Mouse (Mus musculus): ENCODE results near the gene Gm3415.
"Not testable (repeated sequence)": the region's sequence is repeated elsewhere in the genome, so short reads cannot be mapped to it uniquely, and the experiment has no call there.

Gene Gm3415

DNA sequence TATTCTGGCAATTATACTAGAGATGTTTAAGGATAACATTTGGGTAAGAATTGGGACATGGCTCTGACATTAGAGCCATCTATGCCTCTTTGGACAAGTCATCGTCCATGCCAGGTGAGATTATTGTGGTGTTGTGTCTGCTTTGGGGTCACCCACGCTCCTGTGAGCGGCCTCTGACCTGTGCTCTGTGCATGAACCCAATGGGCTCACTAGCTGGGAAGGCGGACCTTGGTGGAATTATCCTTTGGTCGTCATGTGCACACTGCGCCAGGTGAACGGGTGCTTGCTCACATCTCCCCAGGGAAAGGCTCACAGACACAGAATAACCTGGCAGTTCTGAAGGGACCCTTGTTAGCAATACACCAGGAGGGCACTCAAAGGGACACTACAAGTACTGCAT lies 43.3 kb downstream of the Gm3415 start:
- not testable (repeated sequence) for DNase-seq (ENCODE audit: low spot score)

DNA sequence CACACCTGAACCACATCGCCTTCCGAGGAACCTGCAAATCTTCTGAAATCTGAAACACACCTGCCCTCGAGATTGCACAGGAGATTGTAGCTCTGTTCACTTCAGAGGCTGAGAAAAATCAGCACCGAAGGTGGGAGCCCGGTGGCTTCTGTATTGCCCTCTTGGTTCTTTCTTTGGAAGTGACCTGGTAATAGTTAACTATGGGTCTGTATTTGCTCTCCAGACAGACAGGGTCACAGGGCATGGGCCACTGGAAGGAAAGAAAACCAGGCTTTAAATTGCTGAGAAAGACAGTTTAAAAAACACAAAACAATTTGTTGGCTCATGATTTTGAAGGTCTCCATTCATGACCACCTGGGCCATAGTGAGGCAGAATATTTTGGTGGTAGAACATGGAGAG lies 44.0 kb downstream of the Gm3415 start:
- DNase-seq (ENCODE audit: low spot score) = no peak

DNA sequence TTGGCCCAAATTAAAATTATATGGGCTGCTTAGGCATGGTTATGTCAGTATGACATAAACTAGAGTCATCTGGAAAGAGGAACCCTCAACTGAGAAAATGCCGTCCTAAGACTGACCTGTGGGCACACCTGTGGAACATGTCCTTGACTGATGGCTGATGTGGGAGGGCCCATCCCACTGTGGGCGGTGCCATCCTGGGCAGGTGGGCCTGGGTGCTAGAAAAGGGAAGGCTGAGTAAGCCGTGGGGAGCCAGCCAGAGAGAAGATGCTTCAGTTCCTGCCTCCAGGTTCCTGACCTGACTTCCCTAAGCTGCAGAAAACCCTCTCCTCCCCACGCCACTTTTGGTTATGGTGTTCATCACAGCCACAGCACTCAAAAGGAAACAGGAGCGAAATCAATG lies 50.3 kb downstream of the Gm3415 start:
- DNase-seq (ENCODE audit: low spot score) = no peak

DNA sequence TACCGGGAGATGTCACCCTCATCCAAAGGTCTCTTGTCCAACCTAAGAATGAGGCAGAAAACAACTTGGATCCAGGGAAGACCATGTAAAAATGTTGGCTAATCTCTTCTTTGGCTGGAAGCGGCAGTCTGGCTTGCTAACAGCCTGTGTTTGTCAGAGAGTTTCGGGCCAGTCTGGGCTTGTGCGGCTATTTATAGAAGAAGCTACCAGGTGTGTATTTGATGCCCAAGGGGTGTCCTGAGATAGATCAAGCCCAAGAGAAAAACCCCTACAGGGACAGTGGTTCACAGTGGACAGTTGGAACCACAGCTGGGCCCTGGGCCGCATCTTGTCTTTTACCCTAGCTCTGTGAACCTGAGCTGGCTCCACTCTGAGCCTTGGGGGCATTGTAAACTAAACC lies 51.0 kb downstream of the Gm3415 start:
- no peak for DNase-seq (ENCODE audit: low spot score)

DNA sequence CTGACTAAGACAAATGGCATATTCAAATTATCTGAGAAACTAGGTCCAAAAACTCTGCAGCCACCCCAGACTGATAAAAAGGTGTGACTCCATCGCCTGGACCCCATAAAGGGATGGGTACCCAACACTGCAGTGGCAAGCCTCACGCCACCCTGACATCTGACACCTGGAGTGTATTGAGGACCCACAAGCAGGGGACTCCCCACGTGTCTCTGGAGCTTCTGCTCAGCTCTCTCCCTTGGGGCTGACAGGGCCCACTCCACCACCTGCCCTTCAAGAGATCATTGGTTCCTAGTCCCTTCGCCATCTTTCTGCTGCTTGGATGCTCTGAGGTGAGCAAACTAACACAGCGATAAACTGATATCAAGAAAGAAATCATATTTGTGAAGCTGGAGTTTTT lies 51.9 kb downstream of the Gm3415 start:
- DNase-seq (ENCODE audit: low spot score) = no peak

All from urinary bladder, postnatal 25 days (tissue).